Mouse (Mus musculus): ENCODE data around the gene Zc3h18. TPM values are rescaled to one million over a fixed set of nuclear protein-coding genes. Genes with fewer than 3 reads are reported as not detected.
A peak's percentile ranks its signal among the peaks of the same experiment; 100 is the strongest.

Gene Zc3h18
- total RNA-seq (2021), result 10 to 100 TPM; 23.7 to 27.8 TPM
- long read RNA-seq, experiment 1, full-length matches to known transcripts, result 36 of 53 reads
- long read RNA-seq, experiment 1, partial matches to known transcripts, result 6 of 53 reads
- long read RNA-seq, experiment 1, other reads (novel, unspliced or antisense), result 11 of 53 reads
- long read RNA-seq, experiment 2, transcript Zc3h18-202 (18 exons, 3,705 nt), result major isoform, 19 of 34 reads
- long read RNA-seq, experiment 2, transcript Zc3h18-201 (19 exons, 3,810 nt), result minor isoform, 6 of 34 reads
- long read RNA-seq, experiment 2, partial matches to known transcripts, result 5 of 34 reads
- long read RNA-seq, experiment 2, other reads (novel, unspliced or antisense), result 3 of 34 reads

DNA sequence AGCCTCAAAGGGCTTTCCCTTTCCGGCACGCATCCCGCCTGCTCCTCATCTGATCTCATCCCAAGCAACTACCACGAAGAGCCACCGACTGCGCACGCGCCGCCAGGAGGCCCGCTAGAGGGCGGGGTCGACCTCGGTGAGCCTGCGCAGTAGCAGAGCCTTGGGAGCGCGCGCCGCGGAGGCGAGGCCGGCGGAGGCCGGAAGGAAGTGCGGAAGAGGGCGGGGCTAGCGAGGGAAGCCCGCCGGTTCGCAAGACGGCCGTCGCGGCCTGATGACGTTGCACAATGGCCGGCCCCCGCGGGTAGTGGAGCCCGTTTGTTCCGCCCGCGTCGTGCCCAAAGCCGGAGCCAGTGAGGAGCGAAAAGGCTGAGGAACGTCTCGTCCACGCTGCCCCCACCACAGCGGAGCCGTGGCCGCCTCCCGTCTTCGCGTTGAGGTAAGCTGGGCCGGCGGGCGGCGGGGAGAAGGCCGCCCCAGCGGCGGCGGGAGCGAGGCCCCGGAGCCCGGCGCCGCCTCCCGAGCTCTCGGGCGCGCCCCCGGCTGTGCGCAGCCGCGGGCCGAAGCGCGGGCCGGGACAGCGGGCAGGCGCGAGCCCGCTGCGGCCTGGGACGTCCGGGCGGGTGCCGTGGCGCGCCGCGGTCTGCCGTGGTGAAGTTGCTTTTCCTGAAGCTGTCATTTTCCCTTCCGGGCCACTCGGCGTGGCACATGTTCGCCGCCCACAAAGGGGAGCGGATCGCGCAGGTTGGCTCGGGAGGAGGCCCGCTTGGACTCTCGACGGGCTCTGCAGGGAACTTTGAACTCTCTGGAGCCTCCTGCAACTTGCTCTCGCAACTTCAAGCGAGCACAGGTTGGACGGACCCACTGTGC, at the start of gene Zc3h18:
Gene Zc3h18 (plus strand): TSS at position 245 of the 867 bp plus-strand sequence.
- peak; percentile 100 for DNase-seq

DNA sequence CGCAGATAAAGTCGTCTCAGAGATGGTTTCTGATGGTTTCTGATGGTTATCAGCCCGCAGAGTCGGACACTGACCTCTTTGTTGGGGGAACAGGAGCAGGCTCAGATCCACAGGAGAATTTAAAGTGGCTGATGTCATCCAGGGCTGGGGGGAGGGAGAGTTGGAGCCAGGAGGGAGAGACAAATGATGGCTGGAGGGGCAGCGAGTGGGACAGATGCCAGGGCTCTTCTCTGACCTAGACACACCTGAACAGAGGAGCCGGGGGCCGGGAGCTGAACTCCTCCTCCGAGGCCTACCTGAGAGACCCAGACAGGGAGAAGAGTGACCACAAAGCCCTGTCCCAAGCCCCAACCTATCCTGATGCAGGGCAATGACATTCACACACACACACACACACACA, 47.3 kb upstream of the Zc3h18 start:
- no peak for DNase-seq

DNA sequence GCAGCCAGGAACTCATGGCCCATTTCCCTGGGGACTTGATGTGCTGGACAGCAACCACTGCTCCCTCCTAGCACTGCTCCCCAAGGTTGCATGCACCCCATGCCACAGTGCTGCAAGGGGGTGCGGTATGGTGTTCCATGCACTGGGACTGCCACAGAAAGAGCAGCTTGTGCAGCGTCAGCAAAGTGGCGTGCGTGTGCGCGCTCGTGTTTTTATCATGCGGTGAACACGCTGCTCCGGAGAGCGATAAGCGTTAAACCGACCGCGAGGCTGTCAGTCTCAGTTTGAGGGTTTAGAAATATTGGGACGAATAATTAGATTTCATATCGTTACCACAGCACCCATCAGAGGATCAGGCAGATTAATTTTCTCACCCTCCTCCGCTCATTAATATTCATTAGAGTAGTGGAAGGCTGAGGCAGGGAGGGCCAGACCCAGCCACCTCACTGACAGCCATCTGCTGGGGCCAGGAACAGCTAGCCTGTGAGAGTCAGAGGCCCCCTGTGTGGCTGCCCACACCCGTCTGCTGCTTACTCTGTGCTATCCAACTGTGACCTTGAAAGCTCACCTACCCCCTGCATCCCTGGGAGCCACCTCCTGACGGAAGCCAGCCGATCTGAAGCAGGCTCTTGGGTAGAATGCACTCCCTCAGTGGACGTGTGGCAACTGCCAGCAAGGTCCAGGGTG, 46.7 kb upstream of the Zc3h18 start:
- DNase-seq, result no peak

DNA sequence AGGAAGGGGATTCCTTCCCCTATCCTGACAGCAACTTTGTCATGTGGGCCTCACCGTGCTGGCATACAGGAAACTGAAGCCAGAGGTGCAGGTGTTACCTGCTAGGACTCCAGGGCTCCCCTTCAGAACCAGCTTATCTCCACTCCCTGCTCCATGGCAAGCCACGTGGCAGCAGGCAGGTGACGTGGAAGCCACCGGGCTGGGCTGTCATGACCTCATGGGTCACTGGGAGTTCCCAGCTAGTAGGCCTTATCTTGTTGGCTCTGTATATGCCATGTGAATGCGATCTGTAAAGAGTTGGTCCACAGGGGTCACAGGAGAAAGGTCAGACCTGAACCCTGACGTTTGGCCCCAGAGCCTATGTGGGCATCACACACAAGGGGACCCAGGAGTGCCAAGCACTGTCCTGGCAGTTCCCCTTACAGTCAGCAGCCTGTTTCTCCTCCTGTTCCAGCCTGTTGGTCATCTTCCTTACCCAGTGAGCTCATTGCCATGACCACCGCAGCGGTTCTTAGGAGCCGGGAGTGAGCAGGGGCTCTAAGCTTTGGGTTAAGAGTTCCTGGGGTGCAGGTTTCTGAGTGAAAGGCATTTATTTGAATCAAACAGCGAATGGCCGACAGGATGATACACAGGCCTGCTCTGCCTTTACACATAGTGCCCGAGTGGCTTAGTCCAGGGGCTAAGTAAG, 45.8 kb upstream of the Zc3h18 start:
- DNase-seq, result no peak

DNA sequence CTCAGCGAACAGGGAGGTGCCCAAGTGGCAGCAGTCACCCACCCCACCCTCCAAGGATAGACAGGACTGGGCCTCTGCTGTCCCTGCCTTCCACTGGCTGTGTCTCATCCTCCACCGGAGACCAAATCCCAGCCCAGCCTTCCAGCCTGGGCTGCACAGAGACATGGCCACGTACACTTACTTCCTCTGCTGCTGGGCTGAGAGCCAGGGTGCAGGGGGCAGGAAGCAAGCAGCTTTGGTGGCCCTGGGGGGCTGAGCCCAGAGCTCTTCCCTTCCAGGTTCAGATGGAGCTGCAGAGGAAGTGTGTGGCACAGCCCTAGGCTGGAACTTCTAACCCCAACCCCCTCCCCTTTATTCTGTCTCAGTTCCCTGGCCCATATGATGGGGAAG, 45.3 kb upstream of the Zc3h18 start:
- peak; percentile 50 for DNase-seq

DNA sequence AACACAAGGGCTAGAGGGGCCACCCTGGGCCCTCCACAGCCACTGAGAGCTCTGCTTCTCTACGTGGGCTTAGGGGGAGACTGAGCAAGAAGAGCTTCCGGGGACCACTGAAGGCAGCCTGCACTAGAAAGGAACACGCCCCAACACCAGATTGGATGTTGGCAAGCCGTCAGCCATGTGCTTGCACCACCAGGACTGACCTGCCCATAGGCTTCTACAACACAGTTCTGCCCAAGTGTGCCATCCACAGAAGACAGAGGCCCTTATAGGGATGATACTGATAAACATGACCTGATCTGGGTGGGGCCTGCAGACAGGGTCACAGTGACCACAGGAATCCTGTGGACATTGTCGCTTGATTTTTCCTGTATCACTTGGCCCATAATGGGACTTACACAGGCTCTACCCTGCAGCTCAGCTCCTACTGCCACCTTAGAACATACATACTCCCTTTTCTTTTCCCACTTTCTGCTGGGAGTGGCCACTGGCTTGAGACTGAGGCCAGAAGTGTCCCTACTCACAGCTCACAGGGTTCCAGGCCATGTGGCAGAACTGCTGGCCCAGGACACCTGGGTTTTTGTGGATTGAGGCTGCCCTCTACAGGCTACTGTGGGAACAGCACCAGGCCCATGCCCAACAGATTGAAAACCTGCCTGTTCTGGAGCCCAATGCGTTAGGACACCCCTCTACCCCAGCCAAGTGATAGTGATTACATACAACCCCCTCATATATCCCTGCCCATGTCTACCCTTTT, 43.5 kb upstream of the Zc3h18 start:
- DNase-seq, result peak; percentile 85

DNA sequence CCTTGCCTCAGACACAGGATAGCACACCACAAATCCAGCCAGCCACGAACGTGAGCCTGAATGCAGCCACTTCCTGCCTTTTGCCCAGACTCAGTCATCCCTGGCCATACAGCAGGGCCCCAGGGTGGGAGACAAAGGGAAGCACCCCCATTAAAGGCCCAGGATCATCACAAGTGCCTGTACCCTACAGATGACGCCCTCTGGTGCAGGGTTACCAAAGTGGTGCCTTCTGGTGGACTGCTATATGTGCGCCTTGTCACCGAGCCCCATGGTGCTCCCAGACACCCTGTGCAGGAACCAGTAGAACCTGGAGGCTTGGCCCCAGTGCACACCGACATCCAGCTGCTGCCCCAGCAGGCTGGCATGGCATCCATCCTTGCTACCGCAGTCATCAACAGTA, 42.9 kb upstream of the Zc3h18 start:
- no peak for DNase-seq

DNA sequence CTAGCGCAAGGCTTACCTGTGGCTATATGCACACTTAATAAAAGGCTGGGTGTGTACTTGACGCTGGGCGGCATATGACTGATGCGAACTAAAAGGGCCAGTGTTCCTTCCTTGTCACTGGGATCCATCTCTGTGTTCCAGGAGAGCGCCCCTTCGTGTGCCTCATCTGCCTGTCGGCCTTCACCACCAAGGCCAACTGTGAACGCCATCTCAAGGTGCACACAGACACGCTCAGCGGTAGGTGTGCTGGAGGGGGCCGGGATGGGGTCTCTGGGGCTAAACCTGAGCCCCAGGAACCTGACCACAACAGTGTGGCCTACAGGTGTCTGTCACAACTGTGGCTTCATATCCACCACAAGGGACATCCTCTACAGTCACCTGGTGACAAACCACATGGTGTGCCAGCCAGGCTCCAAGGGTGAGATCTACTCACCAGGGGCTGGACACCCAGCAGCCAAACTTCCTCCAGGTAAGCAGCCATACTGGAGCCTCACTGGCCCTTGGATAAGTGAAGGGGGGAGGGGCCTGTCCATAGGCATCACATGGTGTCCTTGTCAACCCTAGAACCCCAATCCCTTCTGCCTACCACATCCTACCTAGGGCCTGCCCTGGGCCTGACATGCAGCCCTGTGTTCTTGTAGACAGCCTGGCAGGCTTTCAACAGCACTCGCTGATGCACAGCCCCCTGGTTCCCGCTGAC, 41.5 kb upstream of the Zc3h18 start:
- no peak for DNase-seq

DNA sequence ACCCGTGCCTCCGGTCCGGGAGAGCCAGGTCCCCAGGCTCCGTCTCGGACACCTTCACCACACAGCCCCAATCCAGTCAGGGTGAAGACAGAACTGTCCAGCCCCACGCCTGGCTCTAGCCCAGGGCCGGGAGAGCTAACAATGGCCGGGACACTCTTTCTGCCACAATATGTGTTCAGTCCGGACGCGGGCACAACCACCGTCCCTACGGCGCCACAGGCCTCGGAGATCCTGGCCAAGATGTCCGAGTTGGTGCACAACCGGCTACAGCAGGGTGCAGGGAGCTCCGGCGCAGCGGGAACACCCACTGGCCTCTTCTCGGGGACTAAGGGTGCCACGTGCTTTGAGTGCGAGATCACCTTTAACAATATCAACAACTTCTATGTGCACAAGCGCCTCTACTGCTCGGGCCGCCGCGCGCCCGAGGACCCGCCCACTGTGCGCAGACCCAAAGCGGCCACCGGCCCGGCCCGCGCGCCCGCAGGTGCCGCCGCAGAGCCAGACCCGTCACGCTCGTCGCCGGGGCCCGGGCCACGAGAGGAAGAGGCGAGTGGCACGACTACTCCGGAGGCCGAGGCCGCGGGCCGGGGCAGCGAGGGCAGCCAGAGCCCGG, 40.7 kb upstream of the Zc3h18 start:
- DNase-seq, result no peak

DNA sequence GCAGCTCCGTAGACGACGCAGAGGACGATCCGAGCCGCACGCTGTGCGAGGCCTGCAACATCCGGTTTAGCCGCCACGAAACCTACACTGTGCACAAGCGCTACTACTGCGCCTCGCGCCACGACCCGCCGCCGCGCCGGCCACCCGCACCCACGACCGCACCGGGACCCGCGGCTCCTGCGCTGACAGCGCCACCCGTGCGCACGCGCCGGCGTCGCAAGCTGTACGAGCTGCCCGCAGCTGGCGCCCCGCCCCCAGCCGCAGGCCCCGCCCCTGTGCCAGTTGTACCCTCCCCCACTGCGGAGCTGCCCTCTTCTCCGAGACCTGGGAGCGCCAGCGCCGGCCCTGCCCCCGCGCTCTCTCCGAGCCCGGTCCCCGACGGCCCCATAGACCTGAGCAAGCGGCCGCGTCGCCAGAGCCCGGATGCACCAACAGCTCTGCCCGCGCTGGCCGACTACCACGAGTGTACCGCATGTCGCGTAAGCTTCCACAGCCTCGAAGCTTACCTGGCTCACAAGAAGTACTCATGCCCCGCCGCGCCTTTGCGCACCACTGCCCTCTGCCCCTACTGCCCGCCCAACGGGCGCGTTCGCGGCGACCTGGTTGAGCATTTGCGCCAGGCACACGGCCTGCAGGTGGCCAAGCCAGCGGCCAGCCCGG, 40.0 kb upstream of the Zc3h18 start:
- DNase-seq, result peak; percentile 51

DNA sequence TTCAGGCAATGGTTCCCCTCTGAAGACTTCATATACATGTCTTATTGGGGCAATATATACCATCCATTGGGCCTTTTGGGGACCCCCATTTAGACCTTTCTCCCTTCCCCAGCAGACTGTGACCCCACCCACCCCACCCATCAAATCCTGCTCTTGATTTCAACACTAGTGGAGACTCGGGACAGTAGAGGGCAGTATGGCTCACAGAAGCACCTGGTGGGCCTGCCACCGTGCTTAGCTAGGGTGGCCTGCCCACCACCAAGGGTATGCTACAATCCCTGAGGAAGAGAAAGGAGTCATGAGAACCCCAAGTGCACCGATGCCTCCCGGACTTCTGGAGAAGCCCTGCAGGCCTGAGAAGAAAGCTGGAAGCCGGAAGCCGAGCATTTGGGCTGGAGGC, 37.6 kb upstream of the Zc3h18 start:
- no peak for DNase-seq

DNA sequence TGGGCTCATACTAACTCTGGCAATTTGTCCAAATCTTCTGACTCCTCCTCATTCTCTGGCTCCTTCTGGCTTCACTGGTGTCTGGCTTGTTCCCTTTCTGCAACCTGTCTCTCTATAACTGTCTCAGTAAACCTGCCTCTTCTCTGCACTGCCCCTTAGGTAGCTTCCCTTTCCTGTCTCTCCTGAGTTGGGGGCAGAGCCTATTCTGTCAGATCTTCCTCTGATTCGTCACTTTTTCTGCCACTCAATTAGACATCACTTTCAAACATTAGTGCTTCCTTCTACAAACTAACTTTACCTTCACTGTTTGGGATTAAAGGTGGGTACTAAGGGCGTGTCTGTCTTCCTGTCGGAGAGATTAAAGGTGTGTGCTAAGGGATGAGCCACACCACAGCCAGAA, 35.6 kb upstream of the Zc3h18 start:
- no peak for DNase-seq

DNA sequence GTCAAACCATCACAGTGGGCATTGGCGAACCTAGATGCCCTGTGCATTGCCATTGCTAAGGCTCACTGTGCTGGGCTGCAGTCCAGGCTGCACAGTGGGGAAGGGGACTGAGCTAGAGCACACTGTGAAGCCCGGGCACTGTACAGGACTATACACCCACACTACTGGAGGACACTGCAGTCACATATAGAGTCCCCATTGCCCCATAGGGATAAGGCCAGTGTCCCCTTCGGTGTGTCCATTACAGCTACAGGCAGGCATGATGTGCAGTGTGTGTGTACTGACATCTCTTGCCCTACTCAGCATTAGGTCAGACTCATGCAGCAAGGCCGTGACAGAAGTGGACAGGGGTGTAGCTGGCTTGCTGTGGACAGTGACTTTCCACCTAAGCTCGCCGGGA, 34.6 kb upstream of the Zc3h18 start:
- no peak for DNase-seq

DNA sequence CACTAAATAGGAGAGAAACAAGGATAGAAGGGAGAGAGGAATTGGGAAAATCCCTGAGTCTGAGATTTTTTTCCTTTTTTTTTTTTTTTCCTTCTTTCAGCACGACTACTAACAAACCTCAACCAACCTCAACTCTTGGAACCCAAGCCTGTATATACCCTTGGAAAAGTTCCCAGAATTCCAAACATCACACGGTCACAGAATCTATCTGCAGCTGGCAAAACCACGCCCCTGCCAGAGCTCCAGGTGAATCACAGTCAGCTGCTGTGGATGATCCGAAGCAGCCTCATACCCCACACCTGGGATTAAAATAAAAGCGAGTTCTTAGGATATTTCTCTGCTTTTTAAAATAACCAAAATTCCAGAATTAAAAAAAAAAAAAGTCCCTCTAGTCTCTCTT, 34.0 kb upstream of the Zc3h18 start:
- DNase-seq, result no peak

DNA sequence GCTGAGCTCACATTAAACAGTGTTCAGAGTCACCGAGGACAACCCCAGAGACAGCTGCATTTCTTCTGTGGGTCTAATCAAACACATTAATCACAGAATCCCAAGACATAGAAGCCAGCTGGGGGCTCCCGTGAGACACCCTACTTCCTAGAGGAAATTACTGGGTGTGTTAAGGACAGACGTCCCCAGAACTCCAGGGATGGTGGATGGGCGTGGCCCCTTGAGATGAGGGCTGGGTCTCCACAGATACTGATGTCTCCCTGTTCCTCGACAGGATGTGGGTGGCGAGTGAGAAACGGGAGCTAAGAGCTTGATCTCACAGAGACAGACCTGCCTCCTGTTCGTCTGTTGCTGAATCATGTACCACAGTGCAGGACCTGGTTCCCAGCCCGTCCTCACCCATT, 33.6 kb upstream of the Zc3h18 start:
- no peak for DNase-seq

DNA sequence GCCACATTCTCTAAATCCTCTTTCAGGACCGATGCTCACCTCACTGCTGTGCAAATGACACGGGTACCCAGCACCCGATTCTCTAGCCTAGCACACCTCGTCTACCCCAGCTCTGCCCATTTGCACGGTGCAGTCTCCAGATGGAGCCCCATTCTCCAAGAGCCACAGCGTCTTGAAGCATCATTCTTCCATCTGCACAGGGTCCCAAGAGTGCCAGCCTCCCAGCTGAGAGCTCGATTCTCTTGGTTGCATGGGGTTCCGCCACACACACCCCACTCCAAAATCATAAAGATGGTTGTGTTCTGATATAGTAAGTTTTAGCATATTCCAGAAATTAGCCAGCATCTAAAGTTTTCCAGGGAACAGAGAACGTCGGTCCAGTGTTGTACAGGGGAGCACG, 33.1 kb upstream of the Zc3h18 start:
- no peak for DNase-seq

DNA sequence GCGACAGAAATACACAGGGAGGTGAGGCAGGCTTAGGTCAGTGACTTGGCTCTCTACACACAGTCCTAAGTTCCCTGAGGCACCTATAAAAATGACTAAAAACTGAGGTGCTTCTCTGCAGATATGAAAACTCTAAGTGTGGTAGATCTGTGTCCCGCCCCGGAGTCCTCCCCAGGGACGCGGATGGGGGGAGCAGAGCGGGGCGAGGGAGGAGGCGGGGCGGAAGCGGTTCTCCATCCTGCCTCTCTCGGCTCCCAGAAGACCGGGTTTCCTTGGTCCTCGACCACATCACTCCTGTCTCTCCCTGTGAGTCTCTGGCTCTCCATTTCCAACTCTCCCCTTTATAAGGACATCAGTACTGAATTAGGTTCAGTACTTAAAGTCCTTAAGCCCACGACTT, 32.7 kb upstream of the Zc3h18 start:
- no peak for DNase-seq

DNA sequence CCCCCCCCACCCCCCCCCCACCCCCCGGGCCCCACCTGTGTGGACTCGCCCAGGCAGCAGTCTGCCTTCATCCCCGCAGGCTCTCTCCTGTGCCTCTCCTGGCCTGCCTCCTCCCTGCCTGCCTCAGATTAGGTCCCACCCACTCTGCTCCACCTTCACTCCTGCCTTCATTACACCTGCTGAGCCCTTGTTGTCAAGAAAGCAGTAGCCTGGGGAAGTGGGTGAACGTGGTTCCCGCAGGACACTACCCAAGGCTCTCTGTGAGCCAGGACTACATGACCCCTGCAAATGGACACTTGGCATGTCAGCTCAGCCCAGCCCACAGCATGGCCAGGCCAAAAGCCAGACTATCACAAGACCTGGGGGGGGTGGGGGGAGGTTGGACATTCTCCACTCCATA, 32.2 kb upstream of the Zc3h18 start:
- DNase-seq, result no peak

DNA sequence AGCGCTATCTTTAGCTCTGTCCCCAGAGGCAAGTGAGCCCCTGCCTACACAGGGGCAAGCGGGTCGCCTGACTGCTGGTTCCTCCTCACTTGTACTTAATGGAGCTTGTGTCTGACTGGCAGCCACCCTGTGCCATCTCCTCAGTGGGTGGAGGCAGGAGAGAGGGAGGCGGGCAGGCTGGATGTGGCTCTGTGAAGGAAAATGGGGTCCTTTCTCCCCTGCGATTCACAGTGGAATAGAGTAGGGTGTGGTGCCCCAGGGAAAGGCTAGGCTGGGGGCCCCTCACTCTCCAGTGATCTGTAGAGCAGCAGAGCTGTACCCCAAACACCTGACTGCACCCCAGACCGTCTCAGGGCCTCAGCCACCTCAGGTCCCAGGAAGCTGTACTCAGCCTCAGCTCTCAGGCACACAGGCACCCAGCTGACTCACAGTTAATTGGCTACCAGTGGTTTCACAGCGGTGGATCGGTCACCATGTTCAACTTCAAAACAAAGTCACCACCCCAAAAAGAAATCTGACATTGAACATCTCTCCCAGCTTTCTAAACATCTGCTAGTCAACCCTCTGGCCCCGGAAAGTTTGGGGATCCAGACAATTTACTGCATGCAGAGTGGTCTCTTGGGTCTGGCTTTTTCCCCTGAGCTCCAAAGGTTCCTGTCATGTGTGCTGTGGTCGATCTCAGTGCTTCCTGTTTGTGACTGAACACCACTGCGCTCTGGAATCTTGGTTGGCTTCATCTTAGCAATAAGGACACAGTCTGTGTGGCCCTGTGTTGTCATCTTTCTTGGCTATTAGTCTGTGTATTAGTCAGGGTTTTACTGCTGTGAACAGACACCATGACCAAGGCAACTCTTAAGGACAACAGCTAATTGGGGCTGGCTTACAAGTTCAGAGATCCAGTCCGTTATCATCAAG, 31.0 kb upstream of the Zc3h18 start:
- no peak for DNase-seq
